Mouse (Mus musculus) ES-CJ7 (cell line): ENCODE data around the gene Eml4.

Experiments used
- DNase-seq: peaks from one replicate; pipeline ENCODE4 v3.0.0; 2011; ENCODE audit warnings: low read depth, low spot score

The Eml4 gene

DNA sequence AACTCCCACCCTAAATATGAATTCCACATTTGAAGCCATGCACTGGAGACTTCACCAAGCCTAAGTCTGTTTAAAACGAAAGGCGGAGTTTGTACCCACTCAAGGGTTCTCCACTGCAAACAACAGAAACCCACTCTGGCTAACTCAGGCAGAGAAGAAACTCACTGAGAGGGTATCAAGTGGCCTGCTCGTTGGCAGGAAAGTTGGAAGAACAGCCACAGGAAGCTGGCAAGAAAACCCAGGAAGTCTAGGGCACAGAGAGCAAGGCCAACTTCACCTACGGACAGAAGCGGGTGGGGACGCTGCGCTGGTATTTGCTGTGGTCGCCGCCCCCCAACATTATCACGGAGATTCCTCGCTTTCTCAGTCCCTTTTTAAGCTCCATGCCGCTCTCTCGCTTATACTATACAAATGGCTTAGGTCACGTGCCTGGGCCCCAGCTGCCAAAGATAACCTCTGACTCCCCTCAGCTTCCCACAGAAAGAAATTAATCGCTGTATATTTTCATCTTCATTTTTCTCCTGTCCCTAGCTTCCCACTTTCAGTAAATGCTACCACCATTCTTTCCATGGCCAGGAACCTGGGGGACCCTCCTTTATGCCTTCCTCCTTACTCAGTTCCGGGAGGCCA lies 9.7 kb upstream of the Eml4 start:
- no peak for DNase-seq

DNA sequence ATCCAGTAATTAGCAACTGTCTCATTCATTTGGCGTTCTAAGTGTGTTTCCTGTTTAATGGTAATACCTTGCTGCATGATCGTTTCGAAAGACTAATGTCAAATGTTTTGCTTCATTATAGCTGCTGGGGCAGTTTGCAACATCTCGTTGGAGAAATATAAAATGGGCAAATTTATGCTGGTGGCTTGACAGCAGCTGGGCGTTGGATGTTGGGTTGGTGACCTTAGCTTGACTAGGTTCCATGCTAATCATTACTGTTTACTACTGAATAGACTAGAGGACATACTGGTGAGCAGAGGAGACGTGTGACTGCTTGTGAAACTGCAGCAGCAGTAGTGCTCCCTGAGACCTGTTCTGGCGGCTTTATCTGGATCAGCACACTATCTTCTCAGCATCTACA lies 6.5 kb upstream of the Eml4 start:
- no peak for DNase-seq

DNA sequence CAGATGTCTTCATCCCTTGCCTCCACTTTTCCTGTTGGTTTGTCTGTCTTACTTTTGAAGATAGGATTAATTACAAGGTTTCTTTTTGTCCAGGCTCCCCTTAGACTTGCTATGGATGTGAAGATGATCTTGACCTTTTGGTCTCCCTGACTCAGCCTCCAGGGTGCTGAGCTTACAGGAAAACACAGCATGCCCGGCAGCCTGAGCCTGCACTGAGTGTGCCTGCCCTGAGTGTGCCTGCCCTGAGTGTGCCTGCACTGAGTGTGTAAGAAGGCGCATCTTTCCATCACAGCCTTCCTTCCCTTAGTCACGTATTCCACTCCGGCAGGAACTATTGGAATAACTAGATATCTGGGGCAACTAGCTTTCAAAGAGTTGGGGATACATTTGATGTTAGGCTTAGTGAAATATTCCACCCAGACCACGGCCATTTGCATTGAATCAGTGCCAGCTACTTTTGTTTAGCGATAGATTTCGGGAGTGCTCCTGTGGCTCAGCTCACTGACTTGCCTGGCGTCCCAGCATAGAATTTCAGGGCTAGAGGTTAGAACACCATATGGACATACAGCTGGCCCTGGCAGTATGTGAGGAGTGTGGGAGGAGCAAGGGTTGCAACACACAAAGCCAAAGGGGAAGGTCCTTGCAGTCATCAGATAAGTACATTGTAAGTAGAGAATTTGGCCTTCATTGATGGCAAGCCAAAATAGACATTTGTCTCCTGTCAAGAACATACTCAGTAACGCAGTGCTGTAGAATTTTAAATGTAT lies 2.5 kb upstream of the Eml4 start:
- DNase-seq, result no peak

DNA sequence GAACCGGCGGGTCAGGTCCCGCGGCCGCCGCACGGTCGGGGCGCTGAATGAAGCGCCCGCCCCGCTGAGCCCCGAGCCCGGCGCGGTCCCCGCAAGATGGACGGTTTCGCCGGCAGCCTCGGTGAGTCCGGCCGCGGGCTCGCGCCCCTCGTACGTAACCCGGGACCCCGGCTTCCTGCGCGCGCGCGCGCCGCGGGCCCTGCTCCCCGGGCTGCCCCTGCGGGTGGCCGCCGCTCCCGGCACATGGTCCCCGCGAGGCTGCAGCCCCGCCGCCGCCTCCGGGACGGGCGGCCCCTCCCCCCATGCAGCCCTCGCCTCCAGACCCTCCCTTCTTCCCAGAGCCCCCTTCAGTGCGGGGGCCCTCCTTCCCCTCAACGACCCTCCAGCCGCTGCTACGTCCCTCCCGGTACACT lies 394 bp downstream of the Eml4 start:
- peak; percentile 20 for DNase-seq

DNA sequence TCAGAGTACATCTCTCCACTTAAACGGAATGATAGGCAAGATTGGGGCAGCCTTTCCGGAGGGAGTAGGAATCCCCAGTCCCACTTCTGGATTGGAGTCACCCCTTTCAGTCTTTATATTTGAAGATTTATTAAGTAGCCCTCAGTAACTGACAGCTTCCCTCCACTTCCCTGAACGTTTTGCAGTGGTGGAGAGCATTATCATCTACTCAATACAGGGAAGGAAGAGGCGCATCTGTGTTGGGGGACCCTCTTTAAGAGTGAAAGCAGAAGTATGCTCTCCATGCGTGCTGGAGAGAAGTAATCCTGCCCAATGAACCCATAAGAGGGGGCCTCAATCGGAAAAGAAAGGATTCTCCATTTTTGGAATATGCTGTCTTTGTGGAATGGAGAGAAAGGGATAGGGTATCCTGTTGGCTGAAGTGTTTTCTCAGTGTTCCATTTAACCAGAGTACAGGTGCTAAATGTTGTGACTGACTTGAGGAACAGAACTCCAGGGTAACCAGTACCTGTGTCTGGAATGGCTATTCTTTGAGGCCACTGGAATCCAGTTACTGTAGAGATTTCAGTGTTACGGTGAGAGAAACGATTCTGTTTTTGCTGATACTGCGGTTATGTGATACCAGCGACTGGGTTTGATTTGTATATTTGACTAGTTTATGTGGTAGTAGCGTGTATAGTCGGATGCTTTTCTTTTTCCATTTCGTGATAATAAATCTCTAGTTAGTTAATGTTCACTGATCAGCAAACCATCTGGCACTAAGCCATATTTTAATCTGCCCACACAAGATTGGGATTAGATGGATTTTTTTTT lies 1.1 kb downstream of the Eml4 start:
- DNase-seq, result no peak

DNA sequence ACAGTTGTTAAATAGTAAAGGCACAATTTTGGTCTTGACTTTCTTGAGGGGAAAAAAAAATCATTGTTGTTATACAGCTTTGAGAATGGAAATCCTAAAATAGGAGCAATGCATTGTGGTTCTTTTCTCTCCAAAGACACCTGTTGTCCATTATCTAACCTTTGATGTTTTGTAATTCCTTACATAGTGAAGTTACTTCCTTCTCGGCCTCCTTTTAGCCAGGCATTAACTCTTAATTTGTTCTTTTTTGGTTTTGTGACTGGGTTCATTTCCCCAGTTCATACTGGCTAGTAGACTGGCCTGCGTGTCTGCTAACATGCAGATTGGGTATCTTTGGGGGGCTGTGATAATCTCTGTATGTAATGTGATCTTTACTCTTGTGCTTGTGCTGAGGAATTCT lies 1.7 kb downstream of the Eml4 start:
- no peak for DNase-seq

DNA sequence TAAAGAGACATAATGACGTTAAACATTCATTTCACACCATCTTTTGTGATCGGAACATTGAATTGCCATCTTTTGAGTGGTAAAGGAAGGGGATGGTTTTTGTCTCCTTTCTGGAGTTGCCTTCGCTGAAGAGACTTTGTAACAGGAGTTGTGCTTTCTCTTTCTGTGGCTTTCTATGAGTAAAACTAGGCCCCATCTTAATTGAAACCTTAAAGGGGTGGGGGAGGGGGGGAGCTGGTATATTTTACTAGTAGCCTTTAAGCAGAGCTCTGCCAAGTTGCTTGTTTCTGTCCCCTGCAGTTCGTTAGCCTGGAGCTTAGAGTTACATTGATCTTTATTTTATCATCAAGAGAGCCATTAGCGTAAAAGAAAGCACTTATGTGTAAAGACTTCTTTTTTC lies 2.3 kb downstream of the Eml4 start:
- no peak for DNase-seq

DNA sequence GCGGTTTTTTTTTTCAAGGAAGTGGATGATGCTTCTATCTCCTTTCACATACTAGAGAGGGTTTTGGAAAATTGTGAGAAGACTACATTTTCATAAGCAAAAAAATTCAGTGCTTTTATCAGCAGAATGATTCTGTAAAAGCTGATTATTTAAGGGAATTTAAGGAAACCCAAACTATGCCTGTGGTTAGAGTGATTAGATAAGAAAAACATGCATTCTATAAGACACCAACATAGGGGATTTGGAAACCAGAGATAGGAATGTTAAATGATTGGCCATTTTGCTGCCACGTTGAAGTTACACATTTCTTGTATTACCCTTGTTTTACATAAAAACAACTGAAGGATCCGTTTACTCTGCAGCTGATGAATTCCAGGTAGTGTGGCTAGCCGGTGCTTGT lies 2.7 kb downstream of the Eml4 start:
- DNase-seq, result no peak

DNA sequence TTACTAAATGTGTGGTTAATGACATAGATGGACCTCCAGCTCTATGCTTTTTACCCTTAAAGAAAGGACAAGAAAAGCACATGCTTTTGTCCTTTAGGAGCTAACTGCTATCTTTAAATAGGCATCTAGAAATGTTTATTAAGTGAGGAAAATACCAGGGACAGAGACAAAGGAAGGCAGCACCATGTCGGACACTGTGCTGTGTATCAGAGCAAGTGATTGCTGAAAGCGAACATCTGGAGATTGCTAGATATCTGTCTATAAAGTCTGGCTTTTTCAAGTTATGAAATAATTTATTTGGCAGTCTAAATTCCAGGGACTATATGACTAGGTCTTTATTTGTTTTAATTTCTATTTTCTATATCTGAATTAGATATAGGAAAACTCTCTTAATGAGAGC lies 4.8 kb downstream of the Eml4 start:
- DNase-seq, result no peak

DNA sequence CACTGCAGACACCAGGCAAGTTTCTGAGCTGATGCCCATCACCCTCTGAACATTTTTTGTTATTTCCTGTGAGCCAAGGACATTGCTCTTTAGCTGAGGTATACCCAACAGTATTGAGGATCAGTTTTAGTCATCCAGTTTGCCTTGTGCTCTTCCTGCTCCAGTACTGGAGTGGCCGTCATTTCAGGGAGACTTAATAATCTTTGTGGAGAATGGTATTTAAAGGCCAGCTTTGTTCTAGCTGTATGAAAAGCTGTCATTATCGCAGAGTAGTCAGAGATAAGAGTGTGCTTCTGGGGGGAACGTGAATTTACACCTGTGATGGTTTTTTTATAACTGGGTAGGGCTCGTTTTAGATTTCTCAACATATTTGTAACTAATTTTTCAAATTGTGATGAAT lies 9.2 kb downstream of the Eml4 start:
- no peak for DNase-seq

DNA sequence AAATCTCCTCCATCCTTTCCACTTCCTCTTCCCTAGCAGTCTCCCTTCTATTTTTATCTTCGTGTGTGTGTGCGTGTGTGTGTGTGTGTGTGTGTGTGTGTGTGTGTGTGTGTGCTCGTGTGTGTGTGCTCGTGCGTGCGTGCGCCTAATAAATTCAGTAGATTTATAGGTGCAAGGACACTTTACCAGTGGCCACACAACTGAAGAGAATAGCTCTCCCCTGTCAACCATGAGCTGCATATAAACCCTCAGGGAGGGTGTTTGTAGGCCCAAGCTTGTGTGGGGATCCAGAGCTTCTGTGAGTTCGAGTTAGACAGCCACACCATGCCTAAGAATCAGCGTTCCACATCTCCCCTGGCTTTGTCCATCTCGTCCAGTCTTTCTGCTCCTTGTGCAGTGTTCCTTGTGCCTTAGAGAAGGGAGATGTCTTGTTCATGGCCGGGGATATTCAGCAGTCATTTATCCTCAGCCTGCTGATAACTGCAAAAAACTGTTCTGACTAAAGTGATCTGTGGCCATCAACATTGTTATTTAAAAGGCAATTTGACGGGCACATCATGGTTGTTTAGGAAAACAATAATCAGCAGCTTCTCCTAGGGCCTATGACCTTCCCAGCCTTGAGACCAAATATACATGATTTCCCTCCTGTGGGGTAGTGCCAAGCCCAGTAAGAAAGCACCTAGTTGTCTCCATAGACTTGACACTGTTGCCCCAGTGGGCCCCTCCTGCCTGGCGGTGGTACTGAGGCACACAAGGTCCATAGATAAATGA lies 10.2 kb downstream of the Eml4 start:
- DNase-seq, result peak; percentile 53

DNA sequence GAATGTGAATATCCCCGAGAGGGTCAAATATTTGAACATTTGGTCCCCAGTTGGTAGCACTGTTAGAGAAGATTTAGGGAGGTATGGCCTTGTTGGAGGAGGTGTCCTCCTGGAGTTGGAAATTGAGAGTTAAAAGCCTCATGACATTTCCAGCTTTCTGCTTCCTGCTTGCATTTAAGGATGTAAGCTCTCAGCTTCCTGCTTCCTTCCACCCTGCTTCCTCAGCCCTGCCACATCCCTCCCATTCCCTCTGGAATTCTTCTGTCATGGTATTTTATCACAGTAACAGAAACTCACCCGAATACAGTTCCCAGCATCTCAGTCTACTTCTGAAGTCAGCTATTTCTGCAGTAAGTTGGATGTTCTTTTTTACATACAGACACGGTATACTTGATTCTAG lies 12.3 kb downstream of the Eml4 start:
- no peak for DNase-seq

DNA sequence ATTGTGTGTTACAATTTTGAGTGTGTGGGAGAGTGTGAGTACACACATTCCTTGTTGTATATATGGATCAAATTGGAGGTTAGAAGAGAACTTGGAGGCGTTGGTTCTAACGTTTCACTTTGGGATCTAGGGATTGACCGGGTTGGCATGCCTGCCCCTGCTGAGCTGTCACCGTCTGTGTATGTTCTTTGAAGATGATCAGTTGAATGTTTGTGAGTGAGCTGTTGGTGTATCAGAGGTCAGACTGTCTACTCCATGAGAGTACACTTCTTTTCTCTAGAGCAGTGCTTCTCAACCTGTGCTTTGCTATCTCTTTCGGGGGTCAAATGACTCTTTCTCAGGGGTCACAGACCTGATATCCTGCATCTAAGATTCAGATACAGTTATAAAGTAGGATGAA lies 13.6 kb downstream of the Eml4 start:
- DNase-seq, result no peak

DNA sequence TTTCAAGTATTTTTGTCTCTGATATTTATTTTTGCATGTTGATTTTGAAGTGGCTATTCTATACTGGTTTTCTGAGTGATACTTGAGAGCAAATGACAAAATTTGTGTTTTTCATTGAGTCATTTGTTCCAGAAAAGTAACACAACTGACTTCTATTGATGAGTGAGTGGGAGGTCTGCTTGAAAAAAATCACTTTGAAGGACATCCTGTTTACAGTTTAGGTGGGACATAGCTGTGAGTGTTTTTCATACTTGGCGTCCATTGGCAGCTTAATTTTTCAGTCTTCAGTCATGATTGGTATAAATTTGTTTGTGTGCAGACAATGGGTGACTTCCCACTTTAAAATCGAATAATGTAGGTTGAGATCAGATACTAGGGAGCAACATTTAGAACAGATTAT lies 14.4 kb downstream of the Eml4 start:
- no peak for DNase-seq

DNA sequence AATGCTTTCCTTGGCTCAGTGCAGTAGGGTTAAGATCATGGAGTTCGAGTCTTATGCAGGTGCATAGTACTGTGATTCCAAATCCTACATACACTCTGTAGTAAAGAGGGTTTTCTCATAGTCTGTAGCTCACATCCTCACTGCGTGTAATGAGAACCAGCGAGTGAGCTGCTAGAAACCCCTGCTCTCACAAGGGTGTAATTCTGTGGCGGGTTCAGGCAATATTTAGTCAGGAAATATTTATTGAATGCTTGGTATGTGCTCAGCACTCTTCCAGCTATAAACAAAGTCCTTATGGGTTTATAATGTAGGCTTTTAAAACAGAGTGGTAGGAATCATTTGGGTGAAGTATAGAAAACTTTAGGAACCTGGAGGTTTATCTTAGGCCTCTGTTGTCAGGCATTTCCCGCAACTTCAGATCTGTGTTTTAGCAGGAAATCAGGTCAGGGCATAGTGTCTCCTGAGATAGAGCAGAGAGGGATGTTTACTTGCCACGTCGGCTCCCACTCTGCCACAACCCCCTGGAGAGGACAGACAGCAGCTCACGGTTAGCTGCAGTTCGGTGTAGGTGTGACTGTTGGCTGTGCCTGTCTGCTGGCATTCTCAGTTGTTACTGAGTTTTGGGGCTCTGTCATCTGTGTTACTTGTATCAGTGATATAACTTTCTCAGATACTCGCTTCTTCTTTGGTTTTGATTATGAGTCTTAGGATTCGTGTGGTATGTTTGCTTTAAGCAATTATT lies 15.1 kb downstream of the Eml4 start:
- DNase-seq, result no peak

DNA sequence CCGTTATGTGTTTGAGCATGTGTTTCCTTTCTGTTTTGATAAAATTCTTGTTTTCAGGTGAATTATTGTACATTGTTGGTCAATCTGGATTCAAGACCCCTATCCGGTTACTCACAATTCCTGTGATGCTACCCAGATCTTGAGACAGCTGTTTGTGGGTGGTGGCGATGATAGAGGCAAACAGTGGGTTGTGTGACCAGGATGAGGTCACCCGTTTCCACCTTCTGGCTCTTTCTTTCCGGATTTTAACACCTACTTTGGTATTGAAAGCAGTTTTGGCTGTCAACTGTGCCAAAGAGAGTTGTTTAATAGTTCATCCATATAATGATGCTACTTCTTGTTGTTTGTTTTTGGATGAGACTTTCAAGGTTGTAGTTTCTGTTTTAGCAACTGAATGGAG lies 16.7 kb downstream of the Eml4 start:
- DNase-seq, result no peak

DNA sequence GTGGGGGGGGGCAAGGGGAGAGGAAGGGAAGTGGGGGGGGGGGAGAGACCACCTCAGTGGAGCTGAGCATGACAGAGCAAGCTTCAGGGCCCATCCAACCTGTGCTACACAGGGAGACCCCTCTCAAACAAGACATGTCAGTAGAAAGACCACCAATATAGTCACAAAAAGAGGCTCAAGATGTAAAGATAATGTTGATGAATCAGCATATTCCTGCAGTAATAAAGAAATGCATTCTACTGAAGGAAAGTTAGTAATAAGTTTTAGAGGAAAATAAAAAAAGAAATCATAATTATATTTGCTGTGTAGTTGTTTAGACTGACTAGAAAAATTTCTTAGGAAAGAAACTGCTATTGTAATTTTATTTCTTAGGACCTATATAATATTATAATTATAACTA lies 23.4 kb downstream of the Eml4 start:
- no peak for DNase-seq

DNA sequence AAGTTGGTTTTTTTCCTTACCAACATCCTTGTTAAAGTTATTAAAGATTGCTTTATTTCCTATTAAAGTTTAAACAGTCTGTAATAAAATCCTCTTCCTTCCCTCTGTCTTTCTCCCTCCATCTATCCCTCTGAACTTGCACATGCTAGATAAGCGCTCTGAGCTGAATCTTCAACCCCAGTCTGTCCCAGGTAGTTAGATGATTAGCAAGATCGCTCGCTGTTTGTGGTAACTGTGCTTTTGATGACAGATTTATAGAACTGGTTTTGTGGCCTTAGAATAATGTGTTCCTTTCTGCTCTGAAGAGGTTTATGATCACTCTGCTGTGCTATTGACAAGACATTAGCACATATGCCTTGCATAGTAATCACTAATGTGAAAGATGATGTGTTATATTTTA lies 25.1 kb downstream of the Eml4 start:
- no peak for DNase-seq

DNA sequence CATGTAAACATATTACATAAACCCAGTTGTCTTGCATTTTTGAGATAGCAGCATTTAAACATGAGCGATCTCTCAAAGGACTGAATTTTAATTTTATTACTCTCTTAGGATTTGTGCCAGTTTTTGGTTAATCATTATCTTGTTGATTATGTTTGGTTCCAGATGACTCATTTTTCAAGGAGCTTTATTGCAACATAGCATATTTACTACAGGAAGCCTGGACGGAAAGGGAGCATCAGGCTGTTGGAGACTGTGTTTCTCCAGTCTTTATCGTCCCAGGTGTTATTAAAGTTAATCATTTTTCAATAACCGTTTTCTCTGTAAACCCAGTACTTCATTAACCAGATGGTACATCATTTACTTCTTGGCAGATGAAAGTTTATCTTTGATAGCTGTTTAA lies 26.1 kb downstream of the Eml4 start:
- DNase-seq, result no peak

DNA sequence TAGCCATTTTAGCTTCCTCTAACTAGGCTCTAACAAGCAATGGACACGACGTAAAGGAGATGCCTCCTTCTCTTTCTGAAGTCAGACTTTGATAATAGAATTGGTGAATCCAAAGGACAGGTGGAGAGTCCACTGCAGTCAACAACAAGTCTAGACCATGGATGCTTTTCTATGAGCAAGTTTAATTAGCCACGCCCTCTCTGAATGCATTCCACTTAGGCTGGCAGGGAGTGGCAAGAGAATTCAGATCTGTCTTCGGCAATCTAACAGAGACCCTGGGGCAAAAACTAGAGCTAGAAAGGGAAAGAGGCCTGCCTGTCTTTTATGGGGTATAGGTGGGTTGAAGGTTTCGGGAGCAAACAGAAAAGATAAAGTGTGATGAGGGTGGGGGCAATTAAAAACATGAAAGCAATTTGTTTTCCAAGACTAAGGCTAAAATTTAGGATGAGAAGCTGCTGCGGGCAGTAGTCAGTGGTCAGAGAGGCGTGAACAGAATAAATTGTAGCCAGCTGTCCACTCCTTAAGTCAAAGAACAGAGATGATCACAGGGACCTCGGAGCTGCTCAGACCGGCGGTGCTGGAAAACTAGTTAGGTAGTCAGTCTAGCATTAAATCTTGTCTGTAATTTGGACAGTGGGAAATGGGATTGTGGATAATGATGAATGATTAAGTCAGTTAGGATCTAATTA lies 27.2 kb downstream of the Eml4 start:
- peak; percentile 51 for DNase-seq

DNA sequence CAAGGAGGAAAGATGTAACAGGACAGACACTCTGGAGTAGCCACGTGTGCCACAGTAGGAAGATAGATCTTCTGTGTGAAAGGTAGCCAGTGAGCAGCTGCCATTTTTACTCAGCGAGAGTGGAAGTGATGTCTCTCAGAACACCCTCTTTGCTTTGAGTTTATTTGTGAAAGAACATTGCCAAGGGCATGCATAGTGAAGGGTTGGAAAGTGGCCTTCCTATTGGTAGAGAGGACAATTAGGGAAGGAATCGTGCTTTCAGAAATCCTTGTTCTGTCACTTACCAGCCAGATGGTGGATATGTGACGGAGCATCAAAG lies 27.7 kb downstream of the Eml4 start:
- no peak for DNase-seq
